Mouse (Mus musculus) intestine, postnatal 0 days (tissue): ENCODE measurements around the gene AY074887. TPM values are rescaled to one million over a fixed set of nuclear protein-coding genes. Genes with fewer than 3 reads are reported as not detected.

Experiments used
- ATAC-seq: fragments of 200-750 bp; cut with Nextera tagmentation; 2 replicates; pipeline ENCODE4 v1.8.0; 2017; ENCODE audit warnings: mild to moderate bottlenecking, moderate TSS enrichment, moderate library complexity
- H3K27ac ChIP-seq: fragments of 300-500 bp; sonication (generic); 2 replicates; pipeline ENCODE4 v1.5.1; 2014; ENCODE audit warnings: mild to moderate bottlenecking, low read depth, low read length, moderate library complexity
- H3K27me3 ChIP-seq: fragments of 300-500 bp; sonication (generic); replicated peaks from 2 replicates; pipeline ENCODE4 v1.6.1; 2014; ENCODE audit warnings: low read length, mixed read lengths; ENCODE audit not compliant: control insufficient read depth, insufficient read depth
- H3K36me3 ChIP-seq: fragments of 300-500 bp; sonication (generic); 2 replicates; pipeline ENCODE4 v1.6.1; 2014; ENCODE audit warnings: mild to moderate bottlenecking, moderate library complexity; ENCODE audit not compliant: control insufficient read depth, insufficient read depth
- H3K4me1 ChIP-seq: fragments of 300-500 bp; sonication (generic); replicated peaks from 2 replicates; pipeline ENCODE4 v1.6.1; 2014; ENCODE audit warnings: antibody characterized with exemption, low read length, mixed read lengths; ENCODE audit not compliant: control insufficient read depth, insufficient read depth
- H3K4me2 ChIP-seq: fragments of 300-500 bp; sonication (generic); replicated peaks from 2 replicates; pipeline ENCODE4 v1.6.1; 2014; ENCODE audit warnings: low read depth, mild to moderate bottlenecking, moderate library complexity
- H3K4me3 ChIP-seq: fragments of 300-500 bp; sonication (generic); 2 replicates; pipeline ENCODE4 v1.5.1; 2014; ENCODE audit warnings: low read depth, low read length
- H3K9ac ChIP-seq: fragments of 300-500 bp; sonication (generic); 2 replicates; pipeline ENCODE4 v1.6.1; 2014; ENCODE audit warnings: mild to moderate bottlenecking, low read depth, low read length
- H3K9me3 ChIP-seq: fragments of 300-500 bp; sonication (generic); 2 replicates; pipeline ENCODE4 v1.6.1; 2016; ENCODE audit warnings: mixed run types; ENCODE audit not compliant: control insufficient read depth
- CTCF ChIP-seq: sonication (generic); IDR thresholded peaks from 2 replicates; pipeline ENCODE4 v1.5.1; 2016; ENCODE audit warnings: low read depth, mild to moderate bottlenecking, control low read depth, antibody characterized with exemption, moderate library complexity
- WGBS: fragments of 180-500 bp; shearing (Covaris S2); extraction: QIAGEN DNeasy Blood & Tissue Kit; methylation state at CpG from one replicate; pipeline ENCODE4 v1.1.7; 2014; 5-methylcytosine and 5-hydroxymethylcytosine counted together
- polyA plus RNA-seq: library from polyadenylated mRNA; unstranded; fragments of >200 nt; fragmentation: Nextera tagmentation; extraction: Ambion mirVana; gene quantifications from 2 replicates; pipeline ENCODE4 v1.2.1, GENCODE M21; 2015

AY074887 gene
- 0.41 and 0.47 TPM in 2 replicates for polyA plus RNA-seq

- Histone ChIP-seq H3K4me1 (0 out of 2 replicates have a peak, but pooled peaks cover 7% of the 10 kb centered on the region), H3K4me3 (peak within 1 kb of the TSS; percentile 94), H3K4me2 (peak within 1 kb of the TSS; percentile 76), H3K9me3 (no peaks in the 10 kb centered on the region), H3K36me3 (peaks cover 18% of the 10 kb centered on the region), H3K27me3 (no peaks in the 10 kb centered on the region), H3K27ac (peak within 1 kb of the TSS; percentile 85), H3K9ac (peak within 1 kb of the TSS; percentile 88)
- under 1% methylated on average over 64 of the region's 65 CpGs for WGBS
- no peak; the same call in 1 of the 2 replicates for TF ChIP-seq CTCF
- ATAC-seq: peak; percentile 99
These were observed at the start of gene AY074887, which contains the start of gene Psma4 for GRCm38 (mm10) chr9:54950575-54951321. TSS of gene AY074887 (minus strand) at chr9:54950998. TSS of gene Psma4 (plus strand) at chr9:54950790.

- Histone ChIP-seq H3K36me3 (no peaks in the 10 kb centered on the region), H3K4me2 (no peak overlapping the region), H3K4me3 (no peak overlapping the region), H3K9ac (no peak overlapping the region), H3K4me1 (no peaks in the 10 kb centered on the region), H3K27me3 (no peaks in the 10 kb centered on the region), H3K9me3 (no peaks in the 10 kb centered on the region), H3K27ac (no peak overlapping the region)
- ATAC-seq: no peak
- no peak for TF ChIP-seq CTCF
- 51% methylated on average over 3 of the region's 3 CpGs for WGBS
These were observed 44.8 kb upstream of the AY074887 start for GRCm38 (mm10) chr9:54995645-54996044.

- H3K9ac ChIP-seq: no peak overlapping the region
- H3K4me2 ChIP-seq: no peak overlapping the region
- no peak overlapping the region for H3K4me3 ChIP-seq
- H3K4me1 ChIP-seq: no peaks in the 10 kb centered on the region
- H3K36me3 ChIP-seq: no peaks in the 10 kb centered on the region
- H3K27ac ChIP-seq: no peak overlapping the region
- H3K27me3 ChIP-seq: no peaks in the 10 kb centered on the region
- no peak for TF ChIP-seq CTCF
- 59% methylated on average over 3 of the region's 3 CpGs for WGBS
- ATAC-seq: no peak
- H3K9me3 ChIP-seq: no peaks in the 10 kb centered on the region
These were observed 43.6 kb upstream of the AY074887 start for GRCm38 (mm10) chr9:54994381-54994780.

DNA sequence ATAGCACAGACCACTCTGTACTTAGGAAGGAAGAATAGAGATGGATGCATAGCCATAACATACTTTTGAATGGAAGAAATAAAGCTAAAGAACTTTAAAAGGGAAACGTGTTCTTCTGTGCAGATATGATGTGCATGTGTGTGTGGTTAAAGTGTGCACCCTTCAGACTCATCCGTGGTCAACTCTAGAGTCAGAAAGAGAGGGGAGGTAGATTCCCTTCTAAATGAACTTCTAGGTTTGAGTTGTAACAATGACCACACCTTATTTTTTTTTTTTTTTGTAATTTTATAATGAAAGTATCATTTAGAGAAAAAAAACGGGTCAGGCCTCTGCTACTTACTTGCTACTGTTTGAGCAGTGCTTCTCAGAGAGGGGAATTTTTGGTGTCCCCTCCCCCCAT, 39.6 kb upstream of the AY074887 start:
- Histone ChIP-seq H3K27ac (no peak overlapping the region), H3K36me3 (no peaks in the 10 kb centered on the region), H3K9me3 (no peaks in the 10 kb centered on the region), H3K4me2 (no peak overlapping the region), H3K4me3 (no peak overlapping the region), H3K27me3 (no peaks in the 10 kb centered on the region), H3K4me1 (no peaks in the 10 kb centered on the region), H3K9ac (no peak overlapping the region)
- no peak for TF ChIP-seq CTCF
- 72% methylated on average over 3 of the region's 3 CpGs for WGBS
- no peak for ATAC-seq

- Histone ChIP-seq H3K4me3 (peak overlapping the region; percentile 63; the same call in 1 of the 2 replicates), H3K9ac (0 out of 2 replicates have a peak overlapping the region, but pooled peaks have one; percentile 7), H3K4me2 (peak overlapping the region; percentile 99), H3K27me3 (peaks cover 39% of the 10 kb centered on the region), H3K27ac (no peak overlapping the region), H3K4me1 (no peaks in the 10 kb centered on the region), H3K36me3 (no peaks in the 10 kb centered on the region), H3K9me3 (no peaks in the 10 kb centered on the region)
- no peak for TF ChIP-seq CTCF
- WGBS: 14% methylated on average over 7 of the region's 7 CpGs
- no peak for ATAC-seq
These were observed 31.6 kb upstream of the AY074887 start for GRCm38 (mm10) chr9:54982401-54982800.

GRCm38 (mm10) chr9:54981291-54982191, 30.7 kb upstream of the AY074887 start:
- ATAC-seq: peak; percentile 66
- H3K9ac ChIP-seq: peak overlapping the region; percentile 37; the same call in 1 of the 2 replicates
- H3K27ac ChIP-seq: no peak overlapping the region
- TF ChIP-seq CTCF: no peak
- H3K4me1 ChIP-seq: no peaks in the 10 kb centered on the region
- peaks cover 42% of the 10 kb centered on the region for H3K27me3 ChIP-seq
- peak overlapping the region; percentile 63 for H3K4me3 ChIP-seq
- no peaks in the 10 kb centered on the region for H3K9me3 ChIP-seq
- H3K4me2 ChIP-seq: peak overlapping the region; percentile 99
- no peaks in the 10 kb centered on the region for H3K36me3 ChIP-seq
- under 1% methylated on average over 84 of the region's 85 CpGs for WGBS
